In genomic region chr5:34526477-34526775, GRCm38 (mm10) we compare ENCODE assay signal across 9 mouse cellular contexts. TPM values are rescaled to one million over a fixed set of nuclear protein-coding genes. Genes with fewer than 3 reads are reported as not detected.
A peak's percentile ranks its signal among the peaks of the same experiment; 100 is the strongest.
DNase-seq lines count a peak whose midpoint lies in the region; ATAC-seq and TF ChIP-seq lines count a peak whose summit lies in the region.
"Had no signal": no experiment of that assay in that cellular context is flagged by ENCODE, and none has a peak within 500 bp of the region (broad histone marks: within the 10 kb centered on the region; RNA-seq: fewer than 3 reads in every experiment).

No protein-coding gene starts in this region.

- H3K9ac ChIP-seq in liver, postnatal 0 days (replicated peaks): peak overlapping the region; percentile 81

- H3K4me3 ChIP-seq in layer of hippocampus, adult 2 months: peak overlapping the region; percentile 63; the same call in 1 of the 2 replicates
- H3K4me3 ChIP-seq in G1E (ENCODE audit: low read depth, low read length): peak overlapping the region; percentile 79; the same call in 1 of the 2 replicates
- peak overlapping the region; percentile 61 for H3K4me3 ChIP-seq in embryonic facial prominence, embryonic 10.5 days
- peak overlapping the region; percentile 82 for H3K4me3 ChIP-seq in liver, postnatal 0 days (ENCODE audit: low read depth, low read length)

- peak overlapping the region; percentile 93 for H3K4me2 ChIP-seq in liver, postnatal 0 days (ENCODE audit: low read depth, low read length)

- H3K36me3 ChIP-seq in G1E (replicated peaks): no peaks in the 10 kb centered on the region
- H3K36me3 ChIP-seq in embryonic facial prominence, embryonic 10.5 days (replicated peaks): no peaks in the 10 kb centered on the region
- H3K36me3 ChIP-seq in liver, postnatal 0 days (replicated peaks; ENCODE audit: insufficient read depth, low read length): no peaks in the 10 kb centered on the region

- no peaks in the 10 kb centered on the region for H3K9me3 ChIP-seq in G1E (replicated peaks)
- no peaks in the 10 kb centered on the region for H3K9me3 ChIP-seq in embryonic facial prominence, embryonic 10.5 days
- H3K9me3 ChIP-seq in liver, postnatal 0 days (ENCODE audit: low read length): no peaks in the 10 kb centered on the region

- 33% methylated on average over 5 of the region's 5 CpGs for WGBS in embryonic facial prominence, embryonic 10.5 days
- WGBS in liver, postnatal 0 days (ENCODE audit: insufficient replicate concordance): 53% methylated on average over 5 of the region's 5 CpGs

- TF ChIP-seq EP300 in liver, postnatal 0 days (IDR thresholded peaks at IDR 0.05; ENCODE audit: low read depth): no peak

- TF ChIP-seq CTCF in layer of hippocampus, adult 2 months (conservative IDR thresholded peaks at IDR 0.05): no peak
- no peak for TF ChIP-seq CTCF in G1E (IDR thresholded peaks at IDR 0.05; ENCODE audit: low read depth, low read length)
- no peak for TF ChIP-seq CTCF in liver, postnatal 0 days (IDR thresholded peaks at IDR 0.05; ENCODE audit: low read depth)

- H3K27ac ChIP-seq in layer of hippocampus, adult 2 months: no peak overlapping the region
- no peak overlapping the region for H3K27ac ChIP-seq in embryonic facial prominence, embryonic 10.5 days (replicated peaks)
- peak overlapping the region; percentile 90 for H3K27ac ChIP-seq in liver, postnatal 0 days (ENCODE audit: low read depth)

- no peak for DNase-seq in layer of hippocampus, adult 2 months (ENCODE audit: low spot score in 2 of 2)
- DNase-seq in layer of hippocampus, postnatal 14 days (ENCODE audit: low spot score in 2 of 2): no peak
- DNase-seq in G1E (ENCODE audit: low spot score): no peak
- DNase-seq in embryonic facial prominence, embryonic 10.5 days (ENCODE audit: low spot score): no peak
- DNase-seq in liver, postnatal 0 days: no peak
- DNase-seq in cerebellum, postnatal 14 days: no peak
- DNase-seq in thymus, postnatal 0 days (ENCODE audit: low spot score): no peak
- DNase-seq: adrenal gland, postnatal 25 days; left cerebral cortex, postnatal 4 days had no signal

- H3K4me1 ChIP-seq in G1E (ENCODE audit: insufficient read depth, low read depth, low read length): peaks cover 40% of the 10 kb centered on the region
- H3K4me1 ChIP-seq in embryonic facial prominence, embryonic 10.5 days: peaks cover 12% of the 10 kb centered on the region
- peaks cover 47% of the 10 kb centered on the region for H3K4me1 ChIP-seq in liver, postnatal 0 days (ENCODE audit: insufficient read depth)

- ATAC-seq in G1E (ENCODE audit: extremely low read depth, insufficient number of reproducible peaks, low FRiP score, poor library complexity, severe bottlenecking): no peak
- ATAC-seq in liver, postnatal 0 days: no peak

- H3K27me3 ChIP-seq in G1E (ENCODE audit: insufficient read depth, low read length): peaks cover 25% of the 10 kb centered on the region
- H3K27me3 ChIP-seq in embryonic facial prominence, embryonic 10.5 days (replicated peaks; ENCODE audit: low read depth, poor library complexity, severe bottlenecking): peaks cover 28% of the 10 kb centered on the region
- H3K27me3 ChIP-seq in liver, postnatal 0 days (ENCODE audit: insufficient read depth, low read length): no peaks in the 10 kb centered on the region

RNA-seq across cellular contexts. Expression of gene Sh3bp2, which starts 0.8 kb away (rescaled TPM):
- total RNA-seq in layer of hippocampus, adult 2 months (2021): 1 to 10 TPM; 3.3 to 6.6 TPM
- total RNA-seq in layer of hippocampus, postnatal 14 days (2021): 1 to 10 TPM; 6.0 to 6.8 TPM
- total RNA-seq in G1E (2014; fragmentation: Nextera tagmentation): 2.2 and 3.1 TPM in 2 replicates
- total RNA-seq in G1E (2017): 3.5 and 5.6 TPM in 2 replicates
- polyA plus RNA-seq in G1E (2012): 5.7 and 6.7 TPM in 2 replicates
- polyA plus RNA-seq in embryonic facial prominence, embryonic 10.5 days (2016; fragmentation: Nextera tagmentation; extraction: Ambion mirVana): 7.3 and 8.7 TPM in 2 replicates
- polyA plus RNA-seq in liver, postnatal 0 days (2015; fragmentation: Nextera tagmentation; extraction: Ambion mirVana): 7.7 and 9.8 TPM in 2 replicates
- polyA plus RNA-seq in thymus, postnatal 0 days (2015; fragmentation: Nextera tagmentation; extraction: Ambion mirVana): 10.5 and 16.2 TPM in 2 replicates

RNA-seq across cellular contexts. Expression of gene Tnip2, which starts 12.6 kb away (rescaled TPM):
- 10 to 100 TPM; 29.9 to 30.9 TPM for total RNA-seq in layer of hippocampus, adult 2 months (2021)
- total RNA-seq in layer of hippocampus, postnatal 14 days (2021): 10 to 100 TPM; 15.2 to 19.1 TPM
- total RNA-seq in G1E (2014; fragmentation: Nextera tagmentation): 5.4 and 11.1 TPM in 2 replicates
- 17.1 and 19.6 TPM in 2 replicates for total RNA-seq in G1E (2017)
- 4.8 and 4.9 TPM in 2 replicates for polyA plus RNA-seq in G1E (2012)
- polyA plus RNA-seq in embryonic facial prominence, embryonic 10.5 days (2016; fragmentation: Nextera tagmentation; extraction: Ambion mirVana): 4.1 and 4.8 TPM in 2 replicates
- polyA plus RNA-seq in liver, postnatal 0 days (2015; fragmentation: Nextera tagmentation; extraction: Ambion mirVana): 5.3 and 5.5 TPM in 2 replicates
- polyA plus RNA-seq in thymus, postnatal 0 days (2015; fragmentation: Nextera tagmentation; extraction: Ambion mirVana): 11.8 and 17.9 TPM in 2 replicates

RNA-seq across cellular contexts. Expression of gene Add1, which starts 47.0 kb away (rescaled TPM):
- 100 to 1,000 TPM; 444 to 448 TPM for total RNA-seq in layer of hippocampus, adult 2 months (2021)
- total RNA-seq in layer of hippocampus, postnatal 14 days (2021): 100 to 1,000 TPM; 376 to 400 TPM
- 147 and 158 TPM in 2 replicates for total RNA-seq in G1E (2014; fragmentation: Nextera tagmentation)
- 95.2 and 103 TPM in 2 replicates for total RNA-seq in G1E (2017)
- 257 TPM in 2 replicates for polyA plus RNA-seq in G1E (2012)
- polyA plus RNA-seq in embryonic facial prominence, embryonic 10.5 days (2016; fragmentation: Nextera tagmentation; extraction: Ambion mirVana): 158 and 166 TPM in 2 replicates
- polyA plus RNA-seq in liver, postnatal 0 days (2015; fragmentation: Nextera tagmentation; extraction: Ambion mirVana): 52.0 and 54.8 TPM in 2 replicates
- 117 TPM in 2 replicates for polyA plus RNA-seq in thymus, postnatal 0 days (2015; fragmentation: Nextera tagmentation; extraction: Ambion mirVana)
